7 mouse cellular contexts compared by ENCODE assay signal in the genomic region with DNA sequence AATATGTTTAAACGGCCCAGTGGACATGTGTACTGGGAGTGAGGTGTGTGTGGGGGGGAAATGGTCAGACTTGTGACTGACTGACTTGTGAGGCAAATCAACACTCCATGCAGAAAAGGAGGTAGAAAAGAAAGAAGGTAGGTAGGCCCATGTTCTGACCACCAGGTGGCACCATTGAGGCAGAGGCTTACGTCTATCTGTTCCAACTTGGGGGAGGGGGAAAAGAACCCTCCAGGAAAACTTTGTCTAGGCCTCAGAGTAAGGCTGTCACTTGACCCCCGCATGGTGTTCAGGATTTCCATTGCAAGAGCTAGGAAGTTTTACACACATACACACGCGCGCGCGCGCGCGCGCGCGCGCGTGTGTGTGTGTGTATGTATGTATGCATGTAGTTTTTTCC. TPM values are rescaled to one million over a fixed set of nuclear protein-coding genes. Genes with fewer than 3 reads are reported as not detected.
DNase-seq lines count a peak whose midpoint lies in the region; ATAC-seq lines count a peak whose summit lies in the region.

No protein-coding gene starts in this region.

- DNase-seq in adrenal gland, adult (ENCODE audit: inconsistent age in 2 of 2, low spot score in 1 of 2): peak; percentile 58 to 89
- DNase-seq in gastrocnemius, postnatal 10 days: peak; percentile 78
- peak; percentile 91 for DNase-seq in induced T-regulatory cell, adult 2 months (ENCODE audit: low read depth)
- peak; percentile 83 to 85 for DNase-seq in left cerebral cortex, postnatal 14 days (ENCODE audit: low spot score in 2 of 2)
- peak; percentile 81 for DNase-seq in right cerebral cortex, postnatal 4 days

- intact Hi-C loops in left cerebral cortex, postnatal 14 days (cut with DNase I): loop anchor here (5.0 kb wide), 1 partner anchor 113 kb away; the partner anchor contains the start of gene Prpf38b

- peak; percentile 68 for ATAC-seq in common myeloid progenitor, adult 5-6 weeks (replicated peaks; ENCODE audit: low read depth, poor library complexity, severe bottlenecking)
- ATAC-seq in megakaryocyte-erythroid progenitor cell, adult 5-6 weeks (replicated peaks; ENCODE audit: low FRiP score, low TSS enrichment, poor library complexity, severe bottlenecking): peak; percentile 71

RNA-seq across cellular contexts. Expression of gene Fam102b, which starts 1.8 kb away (rescaled TPM):
- 18.9 and 21.0 TPM in 2 replicates for total RNA-seq in common myeloid progenitor, adult 5-6 weeks (2017)
- total RNA-seq in gastrocnemius, postnatal 10 days (2021): 10 to 100 TPM; 14.6 to 15.0 TPM
- 10 to 100 TPM; 46.2 to 48.6 TPM for total RNA-seq in left cerebral cortex, postnatal 14 days (2021)
- 5.3 and 5.6 TPM in 2 replicates for total RNA-seq in megakaryocyte-erythroid progenitor cell, adult 5-6 weeks (2014; fragmentation: Nextera tagmentation)
- 7.1 and 8.8 TPM in 2 replicates for total RNA-seq in megakaryocyte-erythroid progenitor cell, adult 5-6 weeks (2017)

RNA-seq across cellular contexts. Expression of gene Slc25a54, which starts 54.7 kb away (rescaled TPM):
- total RNA-seq in common myeloid progenitor, adult 5-6 weeks (2017): not detected in 2 replicates
- total RNA-seq in gastrocnemius, postnatal 10 days (2021): not detected
- not detected for total RNA-seq in left cerebral cortex, postnatal 14 days (2021)
- not detected in 2 replicates for total RNA-seq in megakaryocyte-erythroid progenitor cell, adult 5-6 weeks (2014; fragmentation: Nextera tagmentation)
- total RNA-seq in megakaryocyte-erythroid progenitor cell, adult 5-6 weeks (2017): not detected in 2 replicates

Comparison
In these comparisons a context has a peak if more than half of its experiments do, and no peak if none do; other contexts are left out.
1. Peak in every context shown above with its lines: DNase-seq and ATAC-seq.